Mouse (Mus musculus): ENCODE data around the gene Sdcbp2.
"Not testable (repeated sequence)": the region's sequence is repeated elsewhere in the genome, so short reads cannot be mapped to it uniquely, and the experiment has no call there.

The Sdcbp2 gene

DNA sequence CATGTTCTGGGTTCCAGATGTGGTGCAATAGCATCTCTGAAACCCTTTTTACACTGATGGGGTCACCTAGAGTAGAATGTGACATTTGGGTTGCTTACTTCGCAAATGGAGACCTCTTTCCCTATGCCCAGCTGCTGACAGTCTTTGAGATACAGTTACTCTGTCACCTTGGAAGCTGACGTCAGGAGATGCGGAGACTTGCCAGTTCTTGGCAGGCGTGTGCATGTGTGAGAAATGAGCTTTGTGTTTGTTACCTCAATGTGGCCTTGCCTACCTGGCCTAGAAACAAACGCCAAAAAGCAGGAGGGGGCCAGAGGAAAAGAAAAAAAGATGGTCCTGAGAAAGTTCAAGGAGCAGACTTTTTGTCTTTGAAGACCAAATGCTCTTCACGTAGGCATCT is 5.6 kb upstream of the Sdcbp2 start:
- no peak for DNase-seq (ENCODE audit: low read depth, low spot score)

DNA sequence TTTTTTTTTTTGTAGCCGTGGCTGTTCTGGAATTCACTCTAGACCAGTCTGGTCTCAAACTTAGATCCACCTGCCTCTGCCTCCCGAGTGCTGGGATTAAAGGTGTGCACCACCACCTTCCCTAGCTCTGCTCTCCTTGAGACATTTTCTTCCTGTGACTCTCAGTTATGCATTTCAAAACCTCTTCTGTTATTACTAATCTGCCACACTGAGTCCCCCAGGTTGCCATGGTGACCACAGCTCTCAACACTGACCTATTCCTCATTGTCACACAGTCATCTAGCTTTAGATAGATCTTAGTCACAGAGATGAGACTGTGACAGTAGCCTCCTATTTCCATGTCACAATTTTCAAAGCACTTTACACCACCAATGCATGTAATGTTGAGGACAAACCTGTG is 3.0 kb upstream of the Sdcbp2 start:
- DNase-seq (ENCODE audit: low read depth, low spot score), result no peak

DNA sequence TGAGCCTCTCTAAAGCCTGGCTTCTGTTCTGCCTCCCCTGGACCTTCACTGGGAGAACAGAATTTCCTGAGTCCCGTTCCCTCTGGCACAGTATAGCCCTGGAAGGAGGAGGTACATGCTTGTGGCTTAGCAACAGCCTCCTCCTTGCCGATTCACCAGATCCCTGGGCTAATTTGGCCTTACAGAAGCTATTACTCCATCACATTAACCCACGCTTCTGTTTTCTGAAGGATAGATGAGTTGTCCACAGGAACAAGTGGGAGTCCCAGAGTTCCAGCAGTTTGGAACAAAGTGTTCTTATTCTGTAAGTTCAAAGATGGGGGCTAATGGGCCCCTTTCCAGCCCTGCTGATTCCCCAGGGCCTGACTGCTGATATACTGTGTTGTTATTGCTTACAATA is 1.2 kb downstream of the Sdcbp2 start:
- no peak for DNase-seq (ENCODE audit: low read depth, low spot score)

DNA sequence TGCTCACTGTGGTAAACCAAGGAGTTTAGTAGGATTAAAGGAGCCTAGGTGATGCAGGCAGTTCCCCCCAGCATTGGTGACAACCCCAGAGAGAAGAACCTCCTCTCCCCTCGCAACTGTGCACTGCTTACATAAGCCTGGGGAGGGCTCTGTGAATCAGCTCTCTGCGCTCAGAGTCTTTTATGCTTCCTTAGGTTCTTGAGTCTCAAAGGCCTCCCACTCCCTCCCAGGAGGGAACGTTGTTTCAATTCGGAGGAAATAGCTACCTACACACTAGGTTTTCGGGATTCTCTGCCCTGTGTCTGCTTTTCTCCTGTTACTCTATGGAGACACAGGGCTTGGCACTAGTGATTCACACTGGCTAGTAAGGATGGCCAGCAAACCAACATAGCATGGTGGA is 2.2 kb downstream of the Sdcbp2 start:
- no peak for DNase-seq (ENCODE audit: low read depth, low spot score)

DNA sequence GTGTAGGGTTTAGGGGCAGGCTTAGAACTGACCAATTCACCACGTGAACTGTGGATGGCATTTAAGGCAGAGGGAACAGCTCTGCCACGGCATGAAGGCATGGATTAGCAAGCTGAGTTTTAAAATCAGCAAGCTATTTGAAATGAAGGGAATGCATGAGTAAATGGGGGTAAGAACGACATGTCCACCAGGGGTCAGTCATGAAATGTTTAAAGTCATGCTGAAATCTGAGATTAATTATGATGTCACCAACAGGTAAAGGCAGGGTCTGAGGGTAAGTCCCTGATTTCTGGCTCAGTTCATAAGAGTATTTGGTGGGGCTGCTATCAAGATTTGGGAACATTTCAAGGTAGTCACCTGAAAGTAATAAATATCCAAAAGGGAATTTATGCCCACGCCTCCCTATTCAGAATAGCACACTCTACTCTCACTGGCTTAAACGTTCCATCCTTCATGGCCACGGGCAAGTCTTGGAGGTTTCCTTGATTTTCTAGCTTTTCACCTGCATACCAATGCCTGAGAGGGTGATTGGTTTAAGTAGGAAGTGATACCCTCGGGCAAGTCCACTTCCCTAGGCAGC is 2.8 kb downstream of the Sdcbp2 start:
- DNase-seq (ENCODE audit: low read depth, low spot score), result no peak

DNA sequence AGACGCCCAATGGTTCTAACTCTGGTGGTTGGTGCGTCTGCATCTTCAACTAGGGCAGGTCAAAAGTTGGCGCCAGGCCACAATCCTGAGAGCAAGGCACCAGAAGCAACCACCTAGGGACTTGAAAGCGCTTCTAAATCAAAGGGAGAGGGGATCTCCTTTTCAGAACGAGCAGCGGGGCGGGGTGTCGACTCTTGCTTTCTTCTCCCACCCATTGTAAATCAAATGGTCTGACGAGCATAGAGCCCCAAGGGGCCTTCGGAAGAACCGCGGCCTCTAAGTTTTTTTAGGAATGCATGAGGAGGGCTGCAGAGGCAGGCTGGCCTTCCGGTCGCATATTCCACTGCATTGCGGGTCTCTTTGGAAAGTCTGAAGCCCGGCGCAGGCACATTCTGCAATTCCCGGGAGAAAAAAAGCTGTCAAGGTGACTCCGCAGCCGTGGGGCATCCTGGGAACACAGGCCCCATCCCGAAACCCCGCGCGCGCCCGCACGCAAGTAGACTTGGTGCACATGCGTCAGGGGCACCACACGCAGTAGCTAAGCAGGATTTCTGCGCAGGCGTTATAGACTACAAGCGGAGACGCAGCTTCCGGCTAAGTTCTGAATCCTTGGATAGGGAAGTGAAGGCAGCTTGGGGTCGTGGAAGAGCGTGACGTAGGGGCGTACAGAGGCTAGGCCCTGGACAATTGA is 3.4 kb downstream of the Sdcbp2 start:
- peak; percentile 79 for DNase-seq (ENCODE audit: low read depth, low spot score)

DNA sequence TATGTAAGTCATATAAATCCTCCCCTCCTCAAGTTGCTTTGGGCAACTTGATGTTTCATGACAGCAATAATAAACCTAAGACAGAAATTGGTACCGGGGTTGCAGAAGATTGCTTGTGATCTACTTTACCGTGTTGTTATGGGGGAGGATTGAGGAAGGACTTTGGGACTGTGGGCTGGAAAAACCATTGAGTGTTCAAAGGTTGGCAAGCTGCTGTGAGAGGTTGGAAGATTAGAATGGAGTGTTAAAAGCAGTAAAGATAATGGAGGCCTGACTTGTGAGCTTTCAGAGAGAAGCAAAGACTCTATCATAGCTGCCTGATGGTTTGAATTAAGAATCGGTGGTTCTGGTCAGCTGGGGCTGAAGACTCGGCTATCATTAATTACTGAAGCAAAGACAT is 6.8 kb downstream of the Sdcbp2 start:
- DNase-seq (ENCODE audit: low read depth, low spot score), result no peak

DNA sequence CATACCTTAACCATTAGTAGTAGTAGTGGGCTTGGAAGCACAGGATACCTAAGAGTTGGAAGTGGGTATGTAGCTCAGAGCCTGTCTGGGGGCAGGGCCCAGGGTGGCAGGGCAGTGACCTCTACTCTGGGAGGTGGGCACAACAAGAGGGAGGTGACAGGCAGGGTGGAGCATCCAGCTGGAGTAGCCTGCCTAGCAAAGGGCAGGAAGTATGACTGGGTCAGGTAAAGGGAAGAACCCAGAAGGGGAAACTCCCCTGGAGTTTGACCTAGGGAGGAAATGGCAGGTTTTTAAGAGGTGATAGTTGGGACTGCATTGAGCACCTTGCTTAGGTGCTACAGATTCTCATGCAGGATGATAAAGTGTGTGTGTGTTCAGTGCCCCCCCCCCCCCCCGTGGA is 8.5 kb downstream of the Sdcbp2 start:
- DNase-seq (ENCODE audit: low read depth, low spot score), result no peak

DNA sequence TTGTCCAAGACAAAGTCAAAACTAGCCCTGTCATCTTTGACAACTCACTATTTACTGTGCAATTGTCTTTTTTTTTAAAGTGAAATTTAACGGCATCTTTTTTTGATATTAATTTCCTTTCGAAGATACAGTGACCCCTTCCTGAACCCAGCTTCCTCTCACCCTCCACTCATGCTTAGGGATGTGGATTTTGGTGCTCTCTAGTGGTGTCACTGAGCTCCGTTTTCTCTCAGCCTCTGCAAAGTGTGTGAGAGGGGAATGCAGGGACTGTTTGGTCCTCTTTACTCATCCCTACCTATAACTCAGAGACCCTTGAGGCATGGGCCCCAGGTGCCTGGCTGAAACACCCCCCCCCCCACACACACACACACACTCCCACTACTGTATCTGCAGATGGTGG is 13.5 kb downstream of the Sdcbp2 start:
- no peak for DNase-seq (ENCODE audit: low read depth, low spot score)

DNA sequence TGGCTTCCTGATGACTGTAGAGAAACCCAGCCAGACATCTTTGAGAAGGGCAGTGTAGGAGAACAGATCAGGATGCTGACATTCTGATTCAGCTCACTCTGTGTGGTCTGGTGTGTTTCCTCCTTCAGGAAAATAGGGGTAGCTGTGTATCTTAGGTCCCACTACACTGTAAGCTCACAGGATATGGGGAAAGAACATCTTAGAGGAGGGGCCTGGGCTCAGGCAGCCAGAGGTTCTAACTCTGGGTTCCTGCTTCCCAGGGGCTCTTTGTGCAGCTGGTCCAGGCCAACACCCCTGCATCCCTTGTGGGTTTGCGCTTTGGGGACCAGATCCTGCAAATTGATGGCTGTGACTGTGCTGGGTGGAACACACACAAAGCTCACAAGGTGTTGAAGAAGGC is 14.4 kb downstream of the Sdcbp2 start:
- DNase-seq (ENCODE audit: low read depth, low spot score), result no peak

DNA sequence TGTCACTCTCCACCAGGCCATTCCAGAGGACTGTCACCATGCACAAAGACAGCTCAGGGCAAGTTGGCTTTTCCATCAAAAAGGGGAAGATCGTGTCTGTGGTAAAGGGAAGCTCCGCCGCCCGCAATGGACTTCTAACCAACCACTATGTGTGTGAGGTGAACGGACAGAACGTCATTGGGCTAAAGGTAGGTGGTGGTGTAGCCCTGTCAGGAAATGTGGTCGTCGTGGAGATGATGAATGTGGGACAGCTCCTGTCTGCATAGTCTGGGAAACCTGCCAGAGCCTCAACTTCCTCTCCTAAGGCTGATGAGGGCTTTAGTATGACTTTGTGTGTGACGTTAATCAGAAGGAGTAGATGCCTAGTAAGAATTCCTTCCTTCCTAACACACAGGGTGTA is 14.9 kb downstream of the Sdcbp2 start:
- no peak for DNase-seq (ENCODE audit: low read depth, low spot score)

DNA sequence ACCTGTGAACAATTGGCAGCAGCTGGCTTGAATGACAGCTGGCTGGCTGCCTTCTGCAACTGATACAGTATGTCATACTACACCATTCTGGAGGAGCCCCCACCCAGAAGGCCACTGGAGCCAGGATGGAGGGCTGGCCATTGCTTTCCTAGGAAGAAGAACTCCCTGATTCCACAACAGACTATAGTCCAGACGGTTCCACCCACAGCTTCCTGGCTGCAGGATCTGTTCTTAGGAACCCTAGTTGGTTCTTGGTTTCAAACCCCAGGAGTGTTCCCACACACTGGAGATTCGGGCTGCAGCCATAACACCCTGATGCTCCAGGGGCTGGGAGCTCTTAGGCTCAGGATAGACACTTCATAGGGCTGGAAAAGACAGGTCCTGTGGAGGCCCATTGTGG is 25.6 kb downstream of the Sdcbp2 start:
- no peak for DNase-seq (ENCODE audit: low read depth, low spot score)

DNA sequence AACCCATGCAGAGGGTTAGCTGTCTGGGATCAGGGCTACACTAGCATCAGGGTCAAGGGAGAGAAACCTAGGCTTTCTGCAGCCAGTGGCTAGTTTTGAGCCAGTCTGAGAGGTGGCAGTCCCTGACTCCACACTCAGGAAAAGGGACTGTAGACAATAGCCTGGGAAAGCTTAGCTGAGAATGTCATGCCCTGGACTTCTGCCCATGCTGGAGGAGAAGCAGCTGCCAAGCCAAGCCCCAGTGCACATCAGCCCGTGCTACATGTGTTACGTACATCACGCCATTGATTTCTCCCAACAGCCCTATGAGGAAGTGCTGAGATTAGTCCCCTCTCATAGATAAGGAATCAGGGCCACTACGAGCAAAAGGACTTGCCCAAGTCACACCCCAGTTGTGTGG is 29.7 kb downstream of the Sdcbp2 start:
- DNase-seq (ENCODE audit: low read depth, low spot score), result no peak

DNA sequence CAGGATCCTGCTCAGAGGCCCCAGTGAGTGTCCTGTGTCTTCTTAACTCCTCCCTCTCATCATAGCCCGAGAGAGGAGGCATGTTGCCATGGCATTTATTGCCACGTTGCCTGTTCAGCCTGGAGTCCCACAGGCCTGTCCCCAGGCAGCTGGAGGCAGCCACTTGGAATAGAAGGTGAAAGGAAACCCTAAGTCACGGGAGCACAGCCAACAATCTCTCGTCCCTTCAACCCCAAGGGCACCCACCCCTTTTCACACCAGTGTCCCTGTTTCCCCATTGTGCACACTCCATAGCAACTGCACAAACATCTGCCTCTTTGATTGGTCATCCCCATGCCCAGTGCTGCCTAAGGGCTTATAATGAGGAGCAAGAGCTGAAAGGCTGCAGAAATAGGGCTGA is 31.2 kb downstream of the Sdcbp2 start:
- DNase-seq (ENCODE audit: low read depth, low spot score), result no peak

DNA sequence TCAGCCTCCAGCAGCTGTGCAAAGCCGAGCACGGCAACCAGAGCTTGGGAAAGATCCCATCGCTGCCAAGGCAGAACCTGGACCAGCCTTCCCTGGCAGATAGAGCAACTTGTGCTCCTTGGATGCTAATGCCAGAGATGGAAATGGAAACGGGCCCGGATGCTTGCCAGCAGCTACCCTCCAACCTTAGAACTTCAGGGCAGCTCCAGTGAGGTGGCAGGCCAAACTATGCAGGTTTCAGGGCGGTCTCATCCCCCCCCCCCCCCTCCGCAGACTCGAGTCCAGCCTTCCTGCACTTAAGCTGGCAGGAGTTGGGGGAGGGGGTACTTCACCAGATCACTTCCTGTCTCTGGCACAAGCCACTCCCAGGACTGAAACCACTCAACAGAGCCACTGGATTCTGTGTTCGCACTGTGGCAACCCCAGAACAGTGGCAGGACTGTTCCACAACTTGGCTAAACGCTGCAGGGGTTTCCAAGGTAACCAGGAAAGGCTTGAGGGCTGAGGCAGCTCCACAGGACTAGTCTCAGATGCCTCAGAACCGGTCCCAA is 33.1 kb downstream of the Sdcbp2 start:
- no peak for DNase-seq (ENCODE audit: low read depth, low spot score)

DNA sequence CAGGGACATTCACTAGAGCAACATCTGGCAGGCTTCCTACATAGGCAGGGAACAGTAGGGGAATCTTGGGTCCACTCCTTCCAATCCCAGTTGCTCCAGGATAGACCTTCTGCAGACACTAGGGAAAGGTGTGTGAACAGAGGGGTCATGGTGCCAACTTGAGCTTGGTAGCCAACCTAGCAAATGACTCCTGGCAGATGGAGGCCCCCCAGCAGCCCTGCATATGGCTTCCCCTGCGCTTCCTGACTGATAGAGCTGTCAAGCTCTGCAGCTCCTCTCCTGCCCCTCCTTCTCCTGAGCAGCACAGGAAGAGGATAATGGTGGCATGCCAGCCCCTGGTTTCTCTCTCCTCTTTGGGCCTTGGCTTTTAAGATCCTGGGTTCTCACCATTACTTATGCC is 36.0 kb downstream of the Sdcbp2 start:
- no peak for DNase-seq (ENCODE audit: low read depth, low spot score)

DNA sequence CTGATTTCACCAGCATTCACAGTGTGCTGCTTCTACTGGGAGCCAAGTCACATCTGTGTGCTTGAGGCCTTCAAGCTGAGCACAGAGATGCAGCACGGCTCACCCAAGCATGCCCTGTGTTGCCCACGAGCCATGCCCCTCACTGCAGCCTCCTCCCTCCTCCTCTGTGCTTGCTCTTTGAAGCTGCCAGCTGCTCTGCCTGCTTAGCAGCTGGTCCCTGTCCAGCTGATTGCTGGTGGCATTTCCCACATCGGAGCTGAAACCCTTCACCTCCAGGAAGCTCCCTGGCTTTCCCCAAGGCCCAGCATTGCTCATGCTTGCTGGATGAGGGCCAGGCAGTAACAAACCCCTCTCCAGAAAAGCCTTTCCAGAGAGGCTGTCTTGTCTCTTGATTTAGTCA is 37.6 kb downstream of the Sdcbp2 start:
- DNase-seq (ENCODE audit: low read depth, low spot score), result no peak

DNA sequence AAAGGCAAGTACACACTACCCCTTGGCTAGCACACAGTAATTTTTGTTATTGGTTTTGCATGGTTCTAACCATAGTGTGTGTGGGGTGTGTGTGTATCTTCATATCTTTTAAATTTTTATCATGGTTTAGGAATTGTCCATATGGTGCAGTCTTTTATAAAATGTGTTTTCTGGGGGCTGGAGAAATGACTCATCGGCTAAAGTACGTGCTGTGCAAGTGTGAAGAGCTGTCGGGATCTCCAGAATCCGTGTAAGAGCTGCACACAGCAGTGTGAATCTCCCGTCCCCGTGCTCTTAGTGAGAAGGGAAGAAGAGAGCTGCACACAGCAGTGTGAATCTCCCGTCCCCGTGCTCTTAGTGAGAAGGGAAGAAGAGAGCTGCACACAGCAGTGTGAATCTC is 43.4 kb downstream of the Sdcbp2 start:
- not testable (repeated sequence) for DNase-seq (ENCODE audit: low read depth, low spot score)

DNA sequence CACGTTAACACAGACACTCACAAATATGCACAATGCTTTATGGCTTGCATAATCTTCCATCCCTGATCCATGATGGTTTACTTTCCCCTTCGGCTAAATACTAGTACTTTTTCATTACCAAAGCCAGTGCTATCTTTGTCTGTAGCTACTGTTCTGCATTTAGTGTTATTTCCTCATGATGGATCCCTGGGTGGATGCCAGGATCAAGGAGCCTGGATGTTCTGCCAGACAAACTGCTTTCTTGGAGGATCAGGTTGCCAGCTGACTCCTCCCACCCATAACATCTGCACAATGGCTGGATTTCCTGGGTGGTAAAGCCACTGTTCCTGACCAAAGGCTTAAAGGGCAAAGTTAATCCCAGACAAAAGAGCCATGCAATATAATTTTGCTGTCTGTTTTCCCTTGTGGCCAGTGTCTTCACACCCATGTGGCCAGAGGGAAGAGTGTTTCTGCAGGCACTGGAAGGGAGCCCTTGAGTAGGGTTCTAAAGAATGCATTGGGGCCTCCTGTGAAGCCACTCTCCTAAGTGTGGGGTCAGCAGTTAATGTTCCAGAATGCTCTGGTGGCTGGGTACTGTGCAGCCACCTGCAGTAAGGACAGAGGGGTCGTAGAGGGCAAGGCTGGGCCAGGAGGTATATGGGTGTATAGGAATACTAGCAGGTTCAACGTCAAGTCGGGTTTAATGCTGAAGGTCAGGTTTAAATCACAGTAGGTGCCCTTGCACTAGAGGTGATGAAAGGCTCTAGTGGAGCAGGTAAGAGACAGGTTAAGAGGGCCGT is 44.3 kb downstream of the Sdcbp2 start:
- DNase-seq (ENCODE audit: low read depth, low spot score), result no peak

DNA sequence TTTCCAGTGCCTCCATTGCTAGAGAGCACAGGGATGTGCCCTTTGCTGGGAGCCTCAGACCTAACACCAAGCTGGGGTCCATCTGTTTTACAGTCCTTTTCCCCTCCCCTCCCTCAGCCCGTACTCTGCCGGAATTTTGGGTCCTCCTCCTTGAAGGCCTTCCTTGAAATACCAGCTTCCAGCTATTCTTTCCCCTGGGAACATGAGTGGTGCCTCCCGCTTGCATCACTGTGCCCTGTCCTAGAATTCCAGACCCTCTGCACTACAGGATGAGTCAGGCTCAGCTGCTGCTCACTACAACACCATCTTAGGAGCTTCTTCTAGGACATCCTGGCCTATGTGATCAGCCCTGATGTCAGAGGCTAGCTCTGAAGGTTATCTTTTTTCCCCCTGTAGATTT is 51.4 kb downstream of the Sdcbp2 start:
- DNase-seq (ENCODE audit: low read depth, low spot score), result no peak

DNA sequence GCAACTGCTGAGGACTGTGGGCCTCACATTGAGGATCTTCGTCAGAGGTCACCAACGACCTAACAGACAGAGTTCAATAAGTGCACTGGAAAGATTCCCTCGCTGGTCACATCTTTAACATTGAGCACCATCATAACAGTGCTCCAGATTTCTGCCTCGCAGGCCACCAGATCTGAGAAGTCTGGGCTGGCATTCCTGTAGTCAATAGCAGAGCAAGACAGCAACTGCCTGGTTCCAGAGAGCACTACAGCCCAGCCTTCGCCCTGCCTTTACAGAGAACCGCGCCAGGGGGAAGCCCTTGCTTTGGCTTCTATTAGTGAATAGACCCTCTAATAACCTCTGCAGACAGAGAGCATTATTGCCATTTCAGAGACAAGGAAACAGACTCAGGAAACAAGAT is 53.9 kb downstream of the Sdcbp2 start:
- DNase-seq (ENCODE audit: low read depth, low spot score), result no peak

DNA sequence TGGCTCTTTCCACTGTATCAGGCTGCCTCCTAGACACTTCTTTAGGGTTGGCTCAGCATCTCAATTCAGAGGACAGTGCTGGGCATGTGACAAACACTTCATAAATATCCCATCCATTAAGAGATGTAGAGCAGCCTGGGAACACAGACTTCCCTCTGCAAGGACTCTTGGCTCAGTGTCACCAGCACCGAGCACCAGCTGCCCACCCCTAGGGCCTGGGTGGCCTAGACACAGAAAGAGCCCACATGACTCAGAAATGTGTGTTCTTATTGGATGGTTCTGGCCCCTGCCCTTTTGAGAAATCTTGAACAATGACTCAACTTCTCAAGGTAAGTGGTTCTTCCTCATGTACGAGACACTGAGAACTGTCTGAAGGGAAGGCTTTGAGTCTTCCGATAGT is 55.6 kb downstream of the Sdcbp2 start:
- DNase-seq (ENCODE audit: low read depth, low spot score), result no peak

DNA sequence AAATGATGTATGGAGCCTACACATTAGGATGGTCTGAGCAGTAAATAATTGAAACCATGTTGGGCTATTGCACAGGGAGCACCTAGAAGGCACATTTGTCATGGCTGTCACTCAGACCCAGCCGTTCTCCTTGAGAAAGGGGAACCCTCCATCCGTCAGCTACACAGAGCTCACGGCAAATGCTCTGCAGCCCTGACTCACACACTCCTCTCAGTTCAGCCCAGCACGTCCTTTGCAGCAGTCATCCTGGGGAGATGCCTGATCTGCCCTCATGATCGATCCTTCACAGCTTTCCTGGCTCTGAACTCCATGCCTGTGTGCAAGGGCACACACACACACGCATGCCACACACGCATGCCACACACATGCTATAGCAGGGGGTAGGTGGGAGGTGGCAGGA is 56.9 kb downstream of the Sdcbp2 start:
- DNase-seq (ENCODE audit: low read depth, low spot score), result no peak

All from WW6 (cell line).